In genomic region chr16:10313646-10314088, GRCm38 (mm10) we compare ENCODE assay signal across 8 mouse cellular contexts. TPM values are rescaled to one million over a fixed set of nuclear protein-coding genes. Genes with fewer than 3 reads are reported as not detected.
DNase-seq lines count a peak whose midpoint lies in the region; ATAC-seq and TF ChIP-seq lines count a peak whose summit lies in the region.

Emp2 (minus strand) TSS chr16:10313968.

- TF ChIP-seq POLR2A in cerebellum, adult 2 months (IDR thresholded peaks at IDR 0.05; ENCODE audit: borderline replicate concordance, insufficient read depth, low read length) = no peak

- ATAC-seq in embryonic facial prominence, embryonic 14.5 days (ENCODE audit: low read depth) = peak; percentile 92
- ATAC-seq in heart, embryonic 13.5 days (ENCODE audit: extremely low read depth, insufficient number of reproducible peaks, low FRiP score, low TSS enrichment) = peak; percentile 64
- ATAC-seq in liver, embryonic 16.5 days (ENCODE audit: low read depth) = peak; percentile 82
- ATAC-seq in neural tube, embryonic 15.5 days (ENCODE audit: low FRiP score) = peak; percentile 79

- H3K9ac ChIP-seq in embryonic facial prominence, embryonic 14.5 days (ENCODE audit: low read depth, low read length) = peak within 1 kb of the TSS; percentile 72
- H3K9ac ChIP-seq in heart, embryonic 13.5 days = peak within 1 kb of the TSS; percentile 90
- H3K9ac ChIP-seq in liver, embryonic 16.5 days (ENCODE audit: low read depth, low read length) = peak within 1 kb of the TSS; percentile 23
- peak within 1 kb of the TSS; percentile 43 for H3K9ac ChIP-seq in neural tube, embryonic 15.5 days (replicated peaks)

- WGBS in cerebellum, adult 2 months = under 1% methylated on average over 40 of the region's 40 CpGs
- 0% methylated on average over 10 of the region's 40 CpGs for WGBS in embryonic facial prominence, embryonic 14.5 days
- under 1% methylated on average over 36 of the region's 40 CpGs for WGBS in heart, embryonic 13.5 days
- WGBS in liver, embryonic 16.5 days (ENCODE audit: insufficient replicate concordance) = 2% methylated on average over 37 of the region's 40 CpGs
- under 1% methylated on average over 38 of the region's 40 CpGs for WGBS in neural tube, embryonic 15.5 days

- H3K27me3 ChIP-seq in cerebellum, adult 2 months (ENCODE audit: control insufficient read depth, insufficient read depth, low read length) = no peaks in the 10 kb centered on the region; the same call in 1 of the 2 replicates
- no peaks in the 10 kb centered on the region for H3K27me3 ChIP-seq in embryonic facial prominence, embryonic 14.5 days (replicated peaks; ENCODE audit: control insufficient read depth, insufficient read depth, low read length)
- peaks cover 15% of the 10 kb centered on the region; the same call in 1 of the 2 replicates for H3K27me3 ChIP-seq in heart, embryonic 13.5 days (replicated peaks)
- H3K27me3 ChIP-seq in liver, embryonic 16.5 days (ENCODE audit: control insufficient read depth, insufficient read depth, low read depth, low read length) = peaks cover 10% of the 10 kb centered on the region
- peaks cover 17% of the 10 kb centered on the region for H3K27me3 ChIP-seq in neural tube, embryonic 15.5 days (replicated peaks)

- H3K9me3 ChIP-seq in embryonic facial prominence, embryonic 14.5 days (ENCODE audit: control insufficient read depth, low read length) = no peaks in the 10 kb centered on the region
- no peaks in the 10 kb centered on the region for H3K9me3 ChIP-seq in heart, embryonic 13.5 days
- H3K9me3 ChIP-seq in liver, embryonic 16.5 days (replicated peaks; ENCODE audit: control insufficient read depth, low read length) = no peaks in the 10 kb centered on the region
- no peaks in the 10 kb centered on the region for H3K9me3 ChIP-seq in neural tube, embryonic 15.5 days (replicated peaks)

- no peak for TF ChIP-seq CTCF in cerebellum, adult 2 months (IDR thresholded peaks at IDR 0.05; ENCODE audit: borderline replicate concordance, insufficient read depth, low read depth, low read length)

- DNase-seq in cerebellum, adult 2 months = no peak
- DNase-seq in cerebellum, adult 8-10 months = no peak
- peak; percentile 76 for DNase-seq in embryonic facial prominence, embryonic 14.5 days (ENCODE audit: low spot score)
- peak; percentile 84 for DNase-seq in kidney, postnatal 10 days
- DNase-seq in adipocyte (ENCODE audit: low spot score) = no peak

- no peak within 1 kb of the TSS for H3K27ac ChIP-seq in cerebellum, adult 2 months (ENCODE audit: insufficient read depth, low read length)
- no peak within 1 kb of the TSS for H3K27ac ChIP-seq in embryonic facial prominence, embryonic 14.5 days (replicated peaks; ENCODE audit: low read depth, low read length)
- H3K27ac ChIP-seq in heart, embryonic 13.5 days (replicated peaks) = peak within 1 kb of the TSS; percentile 63
- H3K27ac ChIP-seq in liver, embryonic 16.5 days (ENCODE audit: low read length) = no peak within 1 kb of the TSS
- H3K27ac ChIP-seq in neural tube, embryonic 15.5 days (replicated peaks) = no peak within 1 kb of the TSS

- H3K4me1 ChIP-seq in cerebellum, adult 2 months (ENCODE audit: control insufficient read depth, insufficient read depth, low read length) = no peaks in the 10 kb centered on the region
- peaks cover 10% of the 10 kb centered on the region for H3K4me1 ChIP-seq in embryonic facial prominence, embryonic 14.5 days (ENCODE audit: control insufficient read depth, insufficient read depth, low read length)
- peaks cover 37% of the 10 kb centered on the region for H3K4me1 ChIP-seq in heart, embryonic 13.5 days
- H3K4me1 ChIP-seq in liver, embryonic 16.5 days (ENCODE audit: control insufficient read depth, low read depth, low read length) = no peaks in the 10 kb centered on the region; the same call in 1 of the 2 replicates
- peaks cover 7% of the 10 kb centered on the region for H3K4me1 ChIP-seq in neural tube, embryonic 15.5 days

- H3K4me2 ChIP-seq in embryonic facial prominence, embryonic 14.5 days (ENCODE audit: low read depth, low read length) = peak within 1 kb of the TSS; percentile 82
- H3K4me2 ChIP-seq in heart, embryonic 13.5 days = peak within 1 kb of the TSS; percentile 76
- peak within 1 kb of the TSS; percentile 48 for H3K4me2 ChIP-seq in liver, embryonic 16.5 days (ENCODE audit: low read depth, low read length)
- H3K4me2 ChIP-seq in neural tube, embryonic 15.5 days = peak within 1 kb of the TSS; percentile 74

- peak within 1 kb of the TSS; percentile 17 for H3K4me3 ChIP-seq in cerebellum, adult 2 months (replicated peaks; ENCODE audit: insufficient read depth, low read depth, low read length)
- peak within 1 kb of the TSS; percentile 52 for H3K4me3 ChIP-seq in embryonic facial prominence, embryonic 14.5 days (ENCODE audit: low read depth, low read length)
- H3K4me3 ChIP-seq in heart, embryonic 13.5 days = peak within 1 kb of the TSS; percentile 65
- H3K4me3 ChIP-seq in liver, embryonic 16.5 days (ENCODE audit: low read depth, low read length) = peak within 1 kb of the TSS; percentile 55
- H3K4me3 ChIP-seq in neural tube, embryonic 15.5 days (replicated peaks) = peak within 1 kb of the TSS; percentile 46

- H3K36me3 ChIP-seq in embryonic facial prominence, embryonic 14.5 days (ENCODE audit: control insufficient read depth, insufficient read depth, low read length) = no peaks in the 10 kb centered on the region
- H3K36me3 ChIP-seq in heart, embryonic 13.5 days = no peaks in the 10 kb centered on the region
- no peaks in the 10 kb centered on the region for H3K36me3 ChIP-seq in liver, embryonic 16.5 days (ENCODE audit: control insufficient read depth, insufficient read depth)
- H3K36me3 ChIP-seq in neural tube, embryonic 15.5 days = no peaks in the 10 kb centered on the region

RNA-seq across cellular contexts. Expression of gene Emp2, which starts in this region (rescaled TPM):
- 16.2 and 18.9 TPM in 2 replicates for polyA plus RNA-seq in cerebellum, adult 2 months (2012; rRNA removed)
- polyA plus RNA-seq in embryonic facial prominence, embryonic 14.5 days (2014; fragmentation: Nextera tagmentation; extraction: Ambion mirVana) = 35.4 and 38.6 TPM in 2 replicates
- polyA plus RNA-seq in heart, embryonic 13.5 days (2015; fragmentation: Nextera tagmentation; extraction: Ambion mirVana) = 23.3 and 23.9 TPM in 2 replicates
- 5.8 and 6.7 TPM in 2 replicates for polyA plus RNA-seq in liver, embryonic 16.5 days (2015; fragmentation: Nextera tagmentation; extraction: Ambion mirVana)
- polyA plus RNA-seq in neural tube, embryonic 15.5 days (2015; fragmentation: Nextera tagmentation; extraction: Ambion mirVana) = 17.2 and 20.5 TPM in 2 replicates

Comparison
In these comparisons a context has a peak if more than half of its experiments do, and no peak if none do; other contexts are left out.
1. DNase-seq: peak in embryonic facial prominence, embryonic 14.5 days (single experiment) and kidney, postnatal 10 days (single experiment); none in cerebellum, adult 2 months (0 of 2), cerebellum, adult 8-10 months (single experiment) and adipocyte (single experiment).
2. H3K9ac ChIP-seq: peak in every context shown above with its lines; median percentile 90 in heart, embryonic 13.5 days; 72 in embryonic facial prominence, embryonic 14.5 days; 43 in neural tube, embryonic 15.5 days; 23 in liver, embryonic 16.5 days.
3. Peak in every context shown above with its lines, with median percentiles within 50 percentile points of each other: H3K4me3 ChIP-seq, ATAC-seq and H3K4me2 ChIP-seq.